Mouse (Mus musculus) CH12.LX (cell line): ENCODE results near the gene Cnga2. TPM values are rescaled to one million over a fixed set of nuclear protein-coding genes. Genes with fewer than 3 reads are reported as not detected.

Experiments
- DNase-seq: peaks from one replicate; pipeline ENCODE4 v3.0.0-alpha.2; 2013; ENCODE audit errors: extremely low read depth
- H3K27ac ChIP-seq: 2 replicates; pipeline ENCODE4 v1.5.1; 2012; ENCODE audit warnings: low read depth, mild to moderate bottlenecking, control low read depth, moderate library complexity; ENCODE audit not compliant: insufficient read depth
- H3K27me3 ChIP-seq: replicated peaks from 2 replicates; pipeline ENCODE3; 2012; ENCODE audit warnings: inconsistent platforms
- H3K36me3 ChIP-seq, 2 experiments: replicated peaks in 1 of 2; 2 replicates each; pipeline versions ENCODE3 to v1.6.1; 2012; ENCODE audit warnings: inconsistent platforms in 1 of 2, low read length in 1 of 2, mild to moderate bottlenecking in 1 of 2, mixed read lengths in 1 of 2, moderate library complexity in 1 of 2; ENCODE audit not compliant: control insufficient read depth in 1 of 2, insufficient read depth in 1 of 2
- H3K4me1 ChIP-seq, 2 experiments: 2 replicates each; pipeline ENCODE4 v1.6.1; 2012; ENCODE audit warnings: inconsistent platforms in 1 of 2, moderate library complexity in 1 of 2; ENCODE audit not compliant: insufficient read depth in 2 of 2, control insufficient read depth in 1 of 2
- H3K4me2 ChIP-seq: 2 replicates; pipeline ENCODE4 v1.6.1; 2012; ENCODE audit warnings: low read depth, mild to moderate bottlenecking, control low read depth; ENCODE audit not compliant: poor library complexity, insufficient read depth, severe bottlenecking
- H3K4me3 ChIP-seq, 3 experiments: fragments of 150-350 bp in 1 of 3; sonication (generic) in 1 of 3; replicated peaks in 1 of 3; 2 replicates each; pipeline versions ENCODE3 to v1.5.1; 2011 to 2012; ENCODE audit warnings: low read depth in 2 of 3, low read length in 2 of 3, mild to moderate bottlenecking in 2 of 3, moderate library complexity in 2 of 3, control low read depth in 1 of 3, improper control_type of control experiment in 1 of 3, inconsistent platforms in 1 of 3, mixed read lengths in 1 of 3; ENCODE audit not compliant: poor library complexity in 1 of 3
- H3K79me2 ChIP-seq: replicated peaks from 2 replicates; pipeline ENCODE4 v1.6.1; 2012; ENCODE audit warnings: mild to moderate bottlenecking, moderate library complexity; ENCODE audit not compliant: control insufficient read depth, poor library complexity, insufficient read depth, severe bottlenecking; ENCODE audit errors: extremely low read depth
- H3K9ac ChIP-seq: 2 replicates; pipeline ENCODE4 v1.6.1; 2012; ENCODE audit warnings: low read depth, mild to moderate bottlenecking, control low read depth, moderate library complexity; ENCODE audit not compliant: insufficient read depth
- H3K9me3 ChIP-seq: replicated peaks from 2 replicates; pipeline ENCODE3; 2012; ENCODE audit warnings: low read length, inconsistent platforms, mixed read lengths
- JUN ChIP-seq: IDR thresholded peaks from 2 replicates; pipeline ENCODE4 v1.6.1; 2011; ENCODE audit warnings: low read depth, mild to moderate bottlenecking, low read length, improper control_type of control experiment, moderate library complexity; ENCODE audit not compliant: insufficient read depth
- KAT2A ChIP-seq: IDR thresholded peaks from 2 replicates; pipeline ENCODE4 v1.6.1; 2012; ENCODE audit warnings: low read length, improper control_type of control experiment, inconsistent platforms; ENCODE audit not compliant: insufficient replicate concordance
- NRF1 ChIP-seq: IDR thresholded peaks from 2 replicates; pipeline ENCODE4 v1.6.1; 2014; ENCODE audit warnings: low read depth, mild to moderate bottlenecking, inconsistent platforms, low read length, improper control_type of control experiment, moderate library complexity
- TBP ChIP-seq: conservative IDR thresholded peaks from 2 replicates; pipeline ENCODE4 v1.6.1; 2011; ENCODE audit warnings: low read depth, low read length, improper control_type of control experiment
- ZKSCAN1 ChIP-seq: IDR thresholded peaks from 2 replicates; pipeline ENCODE4 v1.6.1; 2012; ENCODE audit warnings: low read depth, inconsistent platforms, low read length, improper control_type of control experiment, borderline replicate concordance
- ZMIZ1 ChIP-seq: IDR thresholded peaks from 2 replicates; pipeline ENCODE4 v1.6.1; 2012; ENCODE audit warnings: low read depth, mild to moderate bottlenecking, inconsistent platforms, low read length, improper control_type of control experiment
- dilution Hi-C: fragments of 300-500 bp; cut with MboI; formaldehyde crosslinking; loops from 2 replicates; pipeline ENCODE4 v1.14.3; 2020; ENCODE audit warnings: low sequenced_read_pairs; ENCODE audit not compliant: extremely low pct_unique_long_range_greater_than_20kb, extremely low pct_ligation_motif_present
- in situ Hi-C: fragments of 300-500 bp; cut with MboI; formaldehyde crosslinking; loops from 3 replicates; pipeline ENCODE4 v1.14.3; 2019; ENCODE audit warnings: low sequenced_read_pairs, low pct_ligation_motif_present, low pct_unique_long_range_greater_than_20kb, mixed read lengths
- polyA plus RNA-seq: library from polyadenylated mRNA; unstranded; fragments of >175 nt; gene quantifications from 2 replicates; pipeline ENCODE4 v1.2.1, GENCODE M21; 2012; ENCODE audit warnings: low read depth; ENCODE audit not compliant: insufficient read length
- total RNA-seq, 2 experiments: library from RNA; depleted of rRNA; stranded (reverse); fragments of 300-350 nt in 1 of 2; fragments of >200 nt in 1 of 2; gene quantifications; 2 replicates each; pipeline ENCODE4 v1.2.3; 2012 to 2014

The Cnga2 gene
- total and polyA plus RNA-seq, 3 experiments, result not detected

DNA sequence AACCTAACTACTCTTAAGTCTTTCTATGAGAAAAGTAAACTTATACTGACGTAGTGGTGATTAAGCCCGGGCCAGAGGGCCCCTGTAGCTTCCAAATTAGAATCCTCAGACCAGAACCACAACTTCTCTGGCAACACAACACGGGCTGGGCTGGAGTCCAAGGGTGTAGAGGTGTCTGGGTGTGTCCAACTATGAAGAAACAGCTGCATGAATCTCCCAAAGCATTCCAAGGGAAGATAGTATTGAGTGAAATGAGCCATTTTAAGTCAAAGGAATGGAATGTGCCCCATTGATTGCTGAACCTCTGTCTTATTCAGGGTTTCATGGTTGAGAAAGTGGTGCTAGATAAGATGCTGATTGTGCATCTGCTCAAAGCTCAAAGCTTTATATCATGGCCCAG is 52.4 kb downstream of the Cnga2 start (continued):
- TF ChIP-seq TBP (no peak), ZMIZ1 (no peak)

DNA sequence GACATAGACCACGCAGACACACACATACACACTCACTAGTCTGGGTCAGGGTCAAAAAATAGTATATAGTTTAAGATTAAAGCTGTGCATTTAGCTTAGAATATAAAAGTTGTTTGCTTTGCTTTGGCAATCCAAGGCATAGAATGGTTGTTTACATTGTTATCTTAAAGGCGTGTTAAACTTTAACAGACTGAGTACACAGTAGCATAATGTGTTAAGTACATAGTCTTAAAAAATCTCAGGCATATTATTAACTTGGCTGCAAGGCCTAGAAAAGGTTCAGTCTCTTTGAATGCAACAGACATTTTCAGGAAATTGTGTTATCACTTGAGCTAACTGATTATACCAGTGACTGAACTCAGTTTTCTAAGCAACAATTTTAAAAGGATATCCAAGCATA is 56.3 kb downstream of the Cnga2 start:
- Histone ChIP-seq H3K9ac (no peak overlapping the region), H3K4me1 (no peaks in the 10 kb centered on the region), H3K4me3 (no peak overlapping the region), H3K4me2 (no peak overlapping the region), H3K9me3 (no peaks in the 10 kb centered on the region), H3K27me3 (no peaks in the 10 kb centered on the region), H3K27ac (no peak overlapping the region), H3K36me3 (no peaks in the 10 kb centered on the region), H3K79me2 (no peaks in the 10 kb centered on the region)
- dilution Hi-C loops (no loop called here), in situ Hi-C loops (no loop called here)
- TF ChIP-seq ZKSCAN1, result no peak
- no peak for TF ChIP-seq JUN
- no peak for TF ChIP-seq NRF1
- no peak for TF ChIP-seq KAT2A
- DNase-seq, result no peak

Other genes with a start within 250 kb of the Cnga2 start
- 4.1 and 5.2 TPM in 2 replicates for gene Vma21, start 175.9 kb upstream of the Cnga2 start, total RNA-seq (2012; rRNA removed)
- 26.8 and 27.3 TPM in 2 replicates for gene Vma21, start 175.9 kb upstream of the Cnga2 start, total RNA-seq (2014; rRNA removed)
- gene Vma21, start 175.9 kb upstream of the Cnga2 start, polyA plus RNA-seq, result 24.8 and 28.6 TPM in 2 replicates
- gene Gm1141, start 70.8 kb upstream of the Cnga2 start, total RNA-seq (2012; rRNA removed), result not detected in 2 replicates
- 0.16 TPM in 2 replicates for gene Gm1141, start 70.8 kb upstream of the Cnga2 start, total RNA-seq (2014; rRNA removed)
- not detected in 2 replicates for gene Gm1141, start 70.8 kb upstream of the Cnga2 start, polyA plus RNA-seq
- not detected in 2 replicates for gene Prrg3, start 29.2 kb upstream of the Cnga2 start, total RNA-seq (2012; rRNA removed)
- not detected in 2 replicates for gene Prrg3, start 29.2 kb upstream of the Cnga2 start, total RNA-seq (2014; rRNA removed)
- gene Prrg3, start 29.2 kb upstream of the Cnga2 start, polyA plus RNA-seq, result not detected in 2 replicates
- gene Fate1, start 18.9 kb upstream of the Cnga2 start, total RNA-seq (2012; rRNA removed), result not detected in 2 replicates
- not detected in 2 replicates for gene Fate1, start 18.9 kb upstream of the Cnga2 start, total RNA-seq (2014; rRNA removed)
- gene Fate1, start 18.9 kb upstream of the Cnga2 start, polyA plus RNA-seq, result not detected in 2 replicates
- gene Magea4, start 230.2 kb downstream of the Cnga2 start, total RNA-seq (2012; rRNA removed), result not detected in 2 replicates
- gene Magea4, start 230.2 kb downstream of the Cnga2 start, total RNA-seq (2014; rRNA removed), result not detected in 2 replicates
- not detected in 2 replicates for gene Magea4, start 230.2 kb downstream of the Cnga2 start, polyA plus RNA-seq